Mouse (Mus musculus): ENCODE data around the gene Med26.

The Med26 gene

DNA sequence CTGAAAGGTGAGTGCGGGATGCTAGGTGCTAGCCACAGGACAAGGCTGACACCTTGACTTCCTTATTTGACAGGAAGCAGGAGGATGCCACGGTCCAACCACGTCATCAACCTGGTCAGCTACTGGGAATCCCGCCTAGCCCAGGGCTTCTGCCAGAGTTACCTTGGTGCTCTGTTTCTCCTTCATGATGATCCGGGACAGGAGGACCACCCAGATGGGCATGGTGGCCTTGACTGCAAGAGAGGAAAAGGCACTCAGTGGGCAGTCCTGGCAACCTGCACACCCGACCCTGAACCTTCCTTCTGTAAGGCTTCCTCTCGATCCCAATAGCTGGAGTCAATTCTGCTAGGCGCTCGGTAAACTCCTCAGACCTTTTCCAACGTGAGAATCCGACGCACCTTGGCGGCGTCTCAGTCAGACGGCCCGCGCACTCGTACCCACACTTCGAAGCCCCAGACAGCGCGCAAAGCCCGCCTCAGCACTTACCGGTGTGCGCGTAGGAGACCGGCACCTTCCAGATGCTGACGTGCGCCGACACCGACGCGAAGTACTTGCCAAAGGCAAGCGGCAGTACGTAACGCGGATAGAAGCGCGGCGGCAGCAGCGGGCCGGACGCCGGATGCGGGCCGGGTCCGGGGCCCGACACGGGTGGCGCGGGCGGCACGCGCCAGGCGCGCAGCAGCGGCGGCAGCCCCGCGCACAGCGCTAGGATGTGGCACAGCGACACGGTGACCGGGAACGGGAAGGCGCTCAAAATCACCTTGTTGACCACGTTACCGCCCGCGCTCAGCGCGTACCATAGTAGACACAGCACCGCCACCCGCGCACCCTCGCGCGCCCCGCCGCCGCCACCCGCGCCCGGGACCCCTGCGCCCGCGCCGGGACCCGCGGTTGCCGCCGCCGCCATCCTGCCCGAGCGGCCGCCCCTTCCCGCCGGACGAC is 56.1 kb downstream of the Med26 start, which contains the start of gene Slc35e1:
Gene Slc35e1 (minus strand): TSS at position 935 of the 942 bp plus-strand sequence.
- peak; percentile 61 for DNase-seq (ENCODE audit: low read depth, low spot score)

DNA sequence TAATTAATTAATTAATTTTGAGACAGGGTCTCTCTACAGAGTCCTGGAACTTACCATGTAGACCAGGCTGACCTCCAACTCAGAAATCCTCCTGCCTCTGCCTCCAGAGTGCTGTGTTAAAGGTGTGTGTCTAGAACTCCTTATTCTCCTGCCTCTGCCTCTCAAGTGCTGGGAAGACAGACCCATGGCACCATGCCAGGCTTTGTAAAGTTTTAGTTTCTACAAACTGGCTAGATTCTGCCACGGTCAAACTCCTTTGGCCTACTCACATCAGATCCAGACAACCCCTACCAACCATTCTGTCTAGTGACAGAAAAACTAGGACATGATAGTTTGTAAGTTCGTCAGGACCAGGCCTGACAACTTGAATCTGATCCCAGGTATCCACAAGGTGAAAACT is 57.1 kb downstream of the Med26 start:
- DNase-seq (ENCODE audit: low read depth, low spot score) = no peak

DNA sequence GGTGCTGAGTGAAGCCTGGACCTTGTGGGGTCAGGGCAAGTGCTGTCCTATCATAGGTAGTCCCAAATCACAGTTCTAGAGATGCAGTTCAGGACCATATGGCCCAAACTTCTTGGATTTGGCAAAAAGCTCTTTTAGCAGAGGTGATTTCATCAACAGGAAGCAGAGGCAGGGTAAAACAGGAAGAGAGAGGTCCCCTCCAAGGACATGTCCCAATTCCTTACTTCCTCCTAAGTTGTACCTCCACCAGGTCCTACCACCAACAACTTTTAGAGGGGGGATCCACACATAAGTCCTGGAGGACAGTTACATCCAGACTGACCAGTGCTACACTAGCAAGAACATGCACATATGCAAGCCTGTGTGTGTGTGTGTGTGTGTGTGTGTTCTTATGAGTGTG is 61.1 kb downstream of the Med26 start:
- DNase-seq (ENCODE audit: low read depth, low spot score) = no peak

GRCm38 (mm10) chr8:72485456-72486199 is 62.4 kb downstream of the Med26 start:
- peak; percentile 52 for DNase-seq (ENCODE audit: low read depth, low spot score)

- peak; percentile 99 for DNase-seq (ENCODE audit: low read depth, low spot score)
Observed at GRCm38 (mm10) chr8:72474826-72475546, 73.1 kb downstream of the Med26 start, which contains the start of gene Cherp. TSS of gene Cherp (minus strand) at chr8:72475226.

DNA sequence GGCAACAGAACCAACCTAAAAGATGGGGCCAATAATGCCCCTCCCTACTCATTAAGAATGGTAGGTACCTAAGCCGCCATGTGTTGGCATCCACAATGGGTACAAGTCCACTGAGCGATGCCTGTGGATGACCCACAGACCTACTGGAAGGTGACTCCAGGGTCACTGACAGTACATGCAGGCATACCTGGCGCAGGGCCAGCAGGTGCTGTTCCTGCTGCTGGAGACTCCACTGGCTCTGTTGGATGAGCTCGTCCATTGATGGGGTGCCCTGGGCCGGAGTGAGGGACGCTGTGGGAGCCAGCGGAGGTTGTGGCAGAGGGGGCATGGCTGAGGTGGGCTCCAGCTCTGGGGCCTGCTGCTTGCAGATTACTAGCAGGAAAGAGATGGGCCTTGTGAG is 77.4 kb downstream of the Med26 start:
- no peak for DNase-seq (ENCODE audit: low read depth, low spot score)

GRCm38 (mm10) chr8:72469984-72470383 is 78.1 kb downstream of the Med26 start:
- DNase-seq (ENCODE audit: low read depth, low spot score) = no peak

- no peak for DNase-seq (ENCODE audit: low read depth, low spot score)
Observed at GRCm38 (mm10) chr8:72469243-72469642, 78.8 kb downstream of the Med26 start.

GRCm38 (mm10) chr8:72464211-72464610 is 83.9 kb downstream of the Med26 start:
- DNase-seq (ENCODE audit: low read depth, low spot score) = no peak

DNA sequence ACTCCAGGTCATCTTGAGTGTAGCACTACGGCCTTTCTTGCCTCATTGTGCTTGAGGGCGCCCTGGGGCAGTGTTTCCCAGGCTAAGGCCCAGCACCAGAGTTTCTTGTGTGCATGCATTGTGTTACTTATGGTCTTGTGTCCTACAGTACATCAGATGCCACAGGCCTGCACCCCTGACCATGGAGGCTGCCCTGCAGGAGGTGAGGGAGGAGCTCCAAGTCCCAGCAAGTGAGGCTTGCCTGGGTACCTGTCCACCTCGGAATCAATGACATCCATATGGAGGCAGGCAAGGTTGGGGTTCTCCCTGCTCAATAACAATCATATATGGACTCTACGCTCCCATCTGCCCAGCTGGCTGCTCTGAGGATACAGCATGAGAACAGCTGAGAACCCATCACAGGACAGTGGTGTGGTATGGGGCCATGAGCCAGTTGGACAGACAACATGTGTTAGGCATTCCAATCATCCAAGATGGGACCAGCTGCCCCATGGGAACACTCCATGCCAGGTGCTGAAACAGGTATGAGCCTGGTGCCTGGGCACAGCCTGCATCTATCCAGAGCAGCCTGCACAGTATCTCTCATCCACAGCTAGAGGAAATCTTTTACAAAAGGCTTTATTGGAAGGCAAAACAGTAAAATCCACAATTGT is 88.1 kb downstream of the Med26 start:
- no peak for DNase-seq (ENCODE audit: low read depth, low spot score)

- DNase-seq (ENCODE audit: low read depth, low spot score) = no peak
Observed at GRCm38 (mm10) chr8:72458457-72458856, 89.6 kb downstream of the Med26 start.

DNA sequence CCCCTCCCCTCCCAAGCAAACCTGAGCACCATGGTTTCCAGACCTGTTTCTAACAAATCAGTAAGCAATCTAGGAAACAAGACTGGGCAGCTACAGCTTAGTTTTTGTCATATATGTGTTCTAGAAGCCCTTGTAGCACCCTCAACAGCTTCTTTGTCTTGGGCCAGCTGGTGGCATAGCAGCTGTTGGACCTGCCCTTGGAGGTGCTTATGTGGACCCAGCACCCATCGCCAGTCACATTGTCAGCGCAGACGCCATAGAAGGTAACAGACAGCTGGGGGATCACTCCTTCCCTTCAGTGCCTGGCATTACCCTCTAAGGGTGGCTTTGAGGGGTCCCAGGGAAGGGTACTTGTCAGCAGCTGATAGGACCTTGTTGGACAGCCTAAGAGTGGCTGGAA is 90.3 kb downstream of the Med26 start:
- no peak for DNase-seq (ENCODE audit: low read depth, low spot score)

DNA sequence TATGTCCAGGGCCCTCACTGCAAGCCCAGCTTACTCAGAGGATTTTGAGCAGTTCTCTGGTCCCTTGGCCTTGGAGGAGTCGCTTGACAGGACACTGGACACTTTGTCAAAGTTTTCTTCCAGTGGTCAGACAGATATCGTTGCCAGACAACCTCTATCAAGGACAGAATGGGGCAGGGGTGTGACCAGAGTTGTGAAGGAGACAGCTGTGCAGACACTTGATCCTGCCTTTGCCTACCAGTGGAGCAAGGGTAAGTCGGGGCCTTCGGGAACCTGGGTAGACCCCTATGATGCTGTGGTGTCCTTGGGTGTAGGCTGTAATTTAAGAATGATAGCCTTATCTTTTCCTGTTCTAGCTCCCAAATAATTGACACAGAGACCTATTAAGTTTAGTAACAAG is 92.8 kb downstream of the Med26 start:
- no peak for DNase-seq (ENCODE audit: low read depth, low spot score)

DNA sequence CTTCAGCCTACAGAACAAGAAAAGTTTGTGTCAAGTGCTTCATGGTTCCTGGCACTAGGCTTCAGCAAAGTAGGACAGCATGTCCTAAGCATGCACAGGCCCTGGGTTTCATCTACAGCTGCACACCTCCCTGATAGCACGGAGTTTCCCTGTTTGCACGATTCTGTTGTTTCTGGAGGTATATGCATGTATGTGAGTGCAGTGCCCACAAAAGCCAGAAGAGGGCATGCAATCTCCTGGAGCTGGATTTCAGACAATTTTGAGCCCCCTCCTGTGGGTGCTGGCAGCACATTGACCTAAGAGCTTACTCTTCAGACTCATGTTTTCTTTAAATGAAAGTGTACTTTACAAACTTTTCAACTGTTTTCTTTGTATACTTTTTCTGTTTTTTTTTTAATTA is 94.2 kb downstream of the Med26 start:
- no peak for DNase-seq (ENCODE audit: low read depth, low spot score)

DNA sequence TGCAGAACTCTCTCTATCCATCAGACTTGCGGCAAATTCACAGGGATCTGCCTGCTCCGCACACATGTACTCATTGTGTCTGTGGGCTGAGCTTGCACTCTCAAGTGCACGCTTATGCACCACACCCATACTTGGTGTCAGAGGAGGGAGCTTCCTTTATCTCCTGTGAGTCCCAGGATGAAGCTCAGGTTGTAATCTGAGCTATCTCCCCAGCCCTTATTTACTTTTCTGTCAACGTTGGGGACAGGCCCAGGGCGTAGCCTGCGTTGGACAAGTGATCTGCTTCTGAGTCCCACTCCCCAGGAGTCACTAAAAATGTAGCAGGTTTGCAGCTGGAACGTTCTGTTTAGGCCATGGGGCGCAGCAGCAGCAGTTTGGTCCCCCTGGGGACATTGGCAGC is 96.6 kb downstream of the Med26 start:
- no peak for DNase-seq (ENCODE audit: low read depth, low spot score)

GRCm38 (mm10) chr8:72445071-72445470 is 103.0 kb downstream of the Med26 start:
- DNase-seq (ENCODE audit: low read depth, low spot score) = no peak

Measured in skeletal muscle tissue, adult 2 months (tissue).